Comparison of ENCODE assay signal across 9 mouse cellular contexts in the genomic region with DNA sequence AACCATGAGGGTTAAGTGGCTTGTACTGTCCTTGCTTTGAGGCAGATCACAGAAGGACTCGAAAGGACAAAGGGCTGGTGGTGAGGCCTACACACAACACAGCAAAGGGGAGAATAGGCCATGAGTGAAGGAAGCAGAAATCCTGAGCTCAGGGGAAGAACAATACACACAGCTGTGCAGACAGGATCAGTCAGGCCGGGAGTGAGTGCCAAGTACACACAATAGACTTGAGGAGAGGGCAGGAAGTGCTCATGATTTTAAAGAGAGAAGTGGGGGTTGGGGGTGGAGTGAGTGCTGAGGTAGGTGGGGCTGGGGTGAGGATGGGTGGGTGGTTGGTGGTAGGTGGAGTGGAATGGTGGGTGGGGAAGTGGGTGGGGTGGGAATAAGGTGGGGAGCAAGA.
A peak's percentile ranks its signal among the peaks of the same experiment; 100 is the strongest.
DNase-seq lines count a peak whose midpoint lies in the region; ATAC-seq and TF ChIP-seq lines count a peak whose summit lies in the region.
"Had no signal": no experiment of that assay in that cellular context is flagged by ENCODE, and none has a peak within 500 bp of the region (broad histone marks: within the 10 kb centered on the region; RNA-seq: fewer than 3 reads in every experiment).

No protein-coding gene starts in this region.

- H3K4me2 ChIP-seq in midbrain, postnatal 0 days (ENCODE audit: low read depth, low read length, poor library complexity, severe bottlenecking), result no peak overlapping the region

- no peak overlapping the region for H3K9ac ChIP-seq in midbrain, postnatal 0 days (replicated peaks; ENCODE audit: low read length, poor library complexity, severe bottlenecking)

- H3K4me3 ChIP-seq in midbrain, embryonic 10.5 days, result no peak overlapping the region
- no peak overlapping the region for H3K4me3 ChIP-seq in midbrain, postnatal 0 days (ENCODE audit: low read depth, low read length)
- no peak overlapping the region for H3K4me3 ChIP-seq in gastrocnemius, adult 2 months

- H3K27me3 ChIP-seq in midbrain, embryonic 10.5 days (ENCODE audit: low read depth, poor library complexity, severe bottlenecking), result no peaks in the 10 kb centered on the region
- H3K27me3 ChIP-seq in midbrain, postnatal 0 days (ENCODE audit: insufficient read depth, low read length), result no peaks in the 10 kb centered on the region; the same call in 1 of the 2 replicates

- peak; percentile 17 for DNase-seq in embryo, embryonic 10 days (ENCODE audit: low spot score)
- DNase-seq in embryo, embryonic 9.5 days (ENCODE audit: extremely low spot score), result no peak
- DNase-seq in midbrain, embryonic 10.5 days (ENCODE audit: low spot score), result peak; percentile 23
- no peak for DNase-seq in midbrain, postnatal 0 days (ENCODE audit: low spot score)
- peak; percentile 5 to 22 for DNase-seq in lung, postnatal 4 days
- DNase-seq in right cerebral cortex, postnatal 25 days, result no peak
- DNase-seq in gastrocnemius, postnatal 25 days, result no peak
- no peak for DNase-seq in gastrocnemius, adult 2 months
- DNase-seq: adrenal gland, adult 8-10 months had no signal

- peaks cover 11% of the 10 kb centered on the region for H3K4me1 ChIP-seq in midbrain, embryonic 10.5 days
- H3K4me1 ChIP-seq in midbrain, postnatal 0 days (ENCODE audit: insufficient read depth, low read length), result no peaks in the 10 kb centered on the region

- intact Hi-C loops in gastrocnemius, adult 2 months (cut with DNase I), result no loop called here

- no peak for TF ChIP-seq CTCF in midbrain, postnatal 0 days (IDR thresholded peaks at IDR 0.05)
- TF ChIP-seq CTCF in gastrocnemius, adult 2 months (IDR thresholded peaks at IDR 0.05), result no peak

- 31% methylated on average over 2 of the region's 2 CpGs for WGBS in midbrain, embryonic 10.5 days
- WGBS in midbrain, postnatal 0 days, result 11% methylated on average over 2 of the region's 2 CpGs

- no peaks in the 10 kb centered on the region for H3K36me3 ChIP-seq in midbrain, embryonic 10.5 days
- H3K36me3 ChIP-seq in midbrain, postnatal 0 days (ENCODE audit: insufficient read depth, low read length), result no peaks in the 10 kb centered on the region

- no peak for ATAC-seq in midbrain, postnatal 0 days (ENCODE audit: low FRiP score)

- H3K27ac ChIP-seq in midbrain, embryonic 10.5 days (replicated peaks), result peak overlapping the region; percentile 72
- H3K27ac ChIP-seq in midbrain, postnatal 0 days (ENCODE audit: low read depth, low read length), result no peak overlapping the region
- H3K27ac ChIP-seq in gastrocnemius, adult 2 months, result no peak overlapping the region

- H3K9me3 ChIP-seq in midbrain, embryonic 10.5 days (replicated peaks), result no peaks in the 10 kb centered on the region
- H3K9me3 ChIP-seq in midbrain, postnatal 0 days (ENCODE audit: low read length), result no peaks in the 10 kb centered on the region

Comparison
In these comparisons a context has a peak if more than half of its experiments do, and no peak if none do; other contexts are left out.
1. DNase-seq: peak in embryo, embryonic 10 days (single experiment), midbrain, embryonic 10.5 days (single experiment) and lung, postnatal 4 days (2 of 2); none in embryo, embryonic 9.5 days (single experiment), midbrain, postnatal 0 days (single experiment), right cerebral cortex, postnatal 25 days (single experiment), gastrocnemius, postnatal 25 days (single experiment) and gastrocnemius, adult 2 months (single experiment).